Mouse (Mus musculus) kidney, postnatal 10 days (tissue): ENCODE results near the gene Terb1.

ENCODE experiments used
- DNase-seq: peaks from one replicate; pipeline ENCODE4 v3.0.0; 2021; ENCODE audit warnings: mixed read lengths

Gene Terb1

DNA sequence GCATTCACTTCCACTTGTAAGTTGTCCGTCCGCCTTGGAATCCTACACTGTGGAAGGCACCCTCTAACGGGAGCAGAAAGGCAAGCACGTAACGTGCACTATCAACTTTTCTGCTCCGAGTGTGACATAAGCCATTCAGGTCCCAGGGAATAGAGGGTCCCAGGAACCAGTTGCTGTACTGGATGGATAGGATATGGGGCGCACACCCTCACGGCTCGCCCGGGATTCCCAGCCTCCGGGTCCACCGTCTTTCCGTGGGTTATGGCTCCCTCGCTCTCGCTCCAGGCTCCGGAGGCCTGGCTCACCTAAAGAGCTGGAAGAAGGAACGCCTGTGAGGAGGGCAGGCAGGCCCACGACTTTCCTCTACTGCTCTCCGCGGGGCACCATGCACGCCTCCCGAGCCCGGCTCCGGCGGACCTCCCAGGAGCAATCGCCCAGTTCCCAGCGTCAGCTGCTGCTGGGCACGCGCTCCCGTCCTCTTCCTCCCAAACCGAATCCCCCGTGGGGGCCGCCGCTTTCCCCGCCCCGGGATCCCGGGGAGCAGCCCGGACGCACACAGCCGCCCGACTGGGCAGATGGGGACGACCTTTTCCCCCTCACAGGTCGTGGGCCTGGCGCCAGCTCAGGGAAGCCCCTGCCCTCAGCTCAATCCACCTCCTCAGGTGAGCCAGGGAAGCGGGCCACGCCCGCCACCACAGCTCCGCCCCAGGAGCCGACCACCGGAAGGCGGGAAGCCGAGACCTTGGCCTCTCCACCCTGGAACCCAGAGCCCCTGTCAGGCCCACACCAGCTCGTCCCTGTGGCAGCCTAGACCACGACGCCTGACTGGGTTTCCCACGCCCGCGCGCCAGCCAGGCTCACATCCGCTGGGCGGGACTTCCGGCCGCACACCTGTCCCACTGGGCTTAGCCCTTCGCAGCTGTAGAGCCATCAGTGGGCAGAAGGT, at the start of gene Terb1:
TSS of gene Terb1 (minus strand) at position 850 of the 946 bp plus-strand sequence.
- DNase-seq: peak; percentile 69

DNA sequence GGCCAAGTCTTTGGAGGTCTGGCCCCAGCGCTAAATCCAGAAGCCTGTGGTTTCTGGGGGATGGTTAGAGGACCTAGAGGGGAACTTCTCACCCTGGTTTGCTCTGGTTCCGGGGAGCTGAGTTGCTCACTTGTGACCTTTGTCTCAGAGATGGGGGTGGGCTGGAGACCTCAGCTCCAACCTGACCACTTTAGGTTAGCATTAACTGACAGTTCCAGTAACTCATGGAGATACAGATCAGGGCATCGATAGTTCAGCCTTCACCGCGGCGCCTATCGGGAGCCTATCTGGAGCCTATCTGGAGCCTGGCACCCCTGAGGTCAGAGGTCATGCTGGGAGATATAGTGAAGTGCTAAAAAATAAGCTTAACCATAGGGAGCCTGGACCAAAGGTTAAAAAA, 47.5 kb upstream of the Terb1 start:
- no peak for DNase-seq

DNA sequence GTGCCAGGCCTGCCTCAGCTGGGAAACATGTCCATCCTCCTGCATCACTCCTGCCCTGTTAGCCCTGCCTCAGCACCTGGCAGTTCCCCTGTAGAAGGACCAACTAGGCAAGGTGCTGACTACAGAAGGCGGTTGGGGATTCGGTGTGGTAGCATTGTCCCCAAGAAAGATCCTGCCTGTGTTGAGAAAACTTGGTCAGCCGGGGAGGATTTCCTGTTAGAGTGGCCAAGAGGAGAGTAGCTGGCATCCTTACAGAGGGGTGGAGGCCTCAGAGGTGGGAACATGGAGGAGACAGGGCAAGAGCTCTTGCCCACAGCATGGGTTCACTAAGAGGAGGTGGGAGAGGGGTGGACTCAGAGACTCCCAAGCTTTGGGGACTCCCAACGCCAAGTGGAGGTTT, 45.5 kb upstream of the Terb1 start:
- no peak for DNase-seq

DNA sequence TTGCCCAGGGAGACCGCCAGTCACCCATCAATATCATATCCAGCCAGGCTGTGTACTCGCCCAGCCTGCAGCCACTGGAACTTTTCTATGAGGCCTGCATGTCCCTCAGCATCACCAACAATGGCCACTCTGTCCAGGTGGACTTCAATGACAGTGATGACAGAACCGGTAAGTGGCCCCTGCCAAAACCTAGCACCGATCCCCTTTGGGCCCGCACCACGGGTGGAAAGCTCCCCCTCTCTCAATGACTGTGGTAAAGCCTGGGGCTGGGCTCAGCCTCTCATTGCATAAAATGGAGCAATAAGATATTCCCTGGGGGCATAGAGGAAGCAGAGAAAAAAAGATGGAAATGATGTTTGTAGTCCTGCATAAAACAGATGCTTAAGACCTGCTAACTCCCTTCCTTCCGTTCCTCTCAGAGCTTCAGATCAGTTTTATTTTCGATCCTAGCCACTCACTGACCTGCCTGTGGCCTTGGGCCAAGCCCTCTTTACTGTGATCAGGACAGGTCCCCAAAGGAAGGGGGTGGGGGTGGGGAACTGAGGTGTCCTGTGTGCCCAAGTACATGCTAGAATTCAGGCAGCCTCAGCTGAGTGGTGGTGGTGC, 33.8 kb upstream of the Terb1 start:
- DNase-seq: no peak

DNA sequence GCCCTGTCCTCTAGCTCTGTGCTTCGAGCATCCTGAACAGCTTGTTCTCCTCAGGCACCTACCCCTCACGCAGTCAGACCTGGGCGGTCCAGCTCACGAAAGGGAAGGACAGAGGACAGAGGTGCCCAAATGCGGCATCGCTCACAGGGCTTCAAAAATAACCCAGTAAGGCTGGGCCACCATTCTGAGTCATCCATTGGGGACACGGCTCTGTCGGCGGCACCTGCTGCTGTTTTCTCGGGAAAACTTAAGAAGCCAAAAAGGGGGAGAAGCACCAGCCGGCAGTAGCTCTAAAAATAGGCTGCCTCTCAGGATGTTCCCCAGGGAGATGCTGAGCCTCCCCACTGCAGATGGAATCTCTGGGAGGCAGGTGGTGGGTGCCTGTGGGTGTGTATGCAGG, 32.5 kb upstream of the Terb1 start:
- no peak for DNase-seq

DNA sequence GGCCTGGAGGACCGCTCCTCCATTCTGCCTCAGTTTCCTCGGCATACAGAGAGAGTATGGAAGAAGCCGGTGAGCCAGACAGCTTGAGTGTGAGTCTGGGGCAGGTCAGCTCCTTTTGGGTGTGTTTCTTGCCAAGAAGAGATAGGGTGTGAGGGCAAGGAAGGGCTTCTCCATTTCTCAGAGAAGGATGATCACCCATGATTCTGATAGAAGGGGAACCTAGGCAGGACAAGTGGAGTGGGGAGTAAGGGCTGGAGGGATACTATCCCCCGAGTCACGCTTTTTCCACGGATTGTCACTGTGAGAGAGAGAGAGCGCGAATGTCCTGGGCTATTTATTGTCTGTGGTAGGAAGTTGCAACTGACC, 31.8 kb upstream of the Terb1 start:
- DNase-seq: no peak

DNA sequence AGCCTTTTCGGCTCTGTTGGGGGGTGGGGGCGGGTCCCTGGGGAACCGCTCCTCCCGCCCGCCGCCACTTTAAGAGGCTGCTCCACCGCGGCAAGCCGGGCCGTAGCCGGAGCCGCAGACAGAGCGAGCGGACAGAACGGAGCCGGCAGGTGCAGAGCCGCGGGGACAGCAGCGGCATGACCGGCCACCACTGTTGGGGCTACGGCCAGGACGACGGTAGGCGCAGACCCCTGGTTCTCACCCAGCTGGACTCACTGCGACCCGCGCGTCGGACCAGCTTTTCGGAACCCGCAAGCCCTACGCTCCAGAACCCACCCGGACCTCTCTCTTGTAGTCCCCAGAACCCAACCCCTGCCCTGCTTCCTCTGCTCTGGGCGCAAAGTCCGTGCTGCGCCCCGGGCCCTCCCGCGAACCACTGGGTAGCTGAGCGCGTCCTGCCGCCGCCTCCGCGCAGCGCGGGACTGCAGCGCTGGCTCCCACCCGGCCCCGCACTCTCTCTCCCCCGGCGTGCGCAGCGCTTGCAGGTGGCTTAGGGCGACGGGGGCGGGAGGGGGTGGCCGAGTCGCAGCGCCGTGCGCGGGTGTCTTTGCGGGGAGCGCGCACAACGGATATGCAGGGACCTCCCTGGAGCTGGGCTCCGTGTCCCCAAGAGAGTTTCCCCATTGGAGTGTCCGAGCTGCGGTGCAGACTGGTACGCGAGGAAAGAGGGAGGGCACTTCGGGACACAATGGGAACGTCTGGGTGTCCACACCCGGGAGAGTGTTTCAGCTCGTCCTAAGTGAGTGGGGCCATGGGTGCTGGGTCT, 31.2 kb upstream of the Terb1 start:
- DNase-seq: peak; percentile 38

DNA sequence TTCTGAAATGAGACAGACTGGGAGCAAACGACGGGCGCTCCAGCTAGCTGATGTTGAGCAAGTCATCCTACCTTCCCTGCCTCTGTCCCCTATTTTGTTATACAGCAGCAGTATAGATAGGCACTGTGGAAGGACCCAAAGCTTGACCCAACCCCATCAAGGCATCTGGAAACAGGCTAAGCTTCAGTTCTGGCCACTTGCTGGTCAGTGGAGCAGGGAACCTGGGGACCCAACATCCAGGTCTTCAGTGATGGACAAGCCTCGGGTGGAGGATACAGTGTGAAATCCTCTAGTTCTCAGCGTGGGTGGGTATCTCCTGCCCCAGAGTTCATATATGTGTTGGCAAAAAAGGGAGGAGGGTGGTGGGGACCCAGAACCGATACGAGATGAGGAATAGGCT, 30.5 kb upstream of the Terb1 start:
- no peak for DNase-seq

DNA sequence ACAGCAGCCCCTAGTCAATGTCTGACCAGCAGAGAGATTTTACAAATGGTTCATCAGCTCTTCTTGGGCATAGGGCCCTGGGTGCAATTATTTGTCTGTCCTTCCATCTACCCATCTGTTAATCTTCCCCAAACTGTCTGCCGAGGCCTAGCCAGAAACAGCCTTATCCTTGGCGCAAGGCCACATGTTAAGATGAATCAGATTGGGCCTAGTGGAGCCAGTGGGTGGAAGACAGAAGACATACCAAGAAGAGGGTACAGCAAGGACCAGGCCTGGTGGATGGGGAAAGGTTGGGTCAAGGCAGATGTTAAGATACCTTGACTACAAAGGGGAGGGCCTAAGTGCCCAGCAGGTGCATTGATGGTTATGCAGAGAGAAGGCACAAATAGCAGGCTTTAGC, 29.9 kb upstream of the Terb1 start:
- no peak for DNase-seq

DNA sequence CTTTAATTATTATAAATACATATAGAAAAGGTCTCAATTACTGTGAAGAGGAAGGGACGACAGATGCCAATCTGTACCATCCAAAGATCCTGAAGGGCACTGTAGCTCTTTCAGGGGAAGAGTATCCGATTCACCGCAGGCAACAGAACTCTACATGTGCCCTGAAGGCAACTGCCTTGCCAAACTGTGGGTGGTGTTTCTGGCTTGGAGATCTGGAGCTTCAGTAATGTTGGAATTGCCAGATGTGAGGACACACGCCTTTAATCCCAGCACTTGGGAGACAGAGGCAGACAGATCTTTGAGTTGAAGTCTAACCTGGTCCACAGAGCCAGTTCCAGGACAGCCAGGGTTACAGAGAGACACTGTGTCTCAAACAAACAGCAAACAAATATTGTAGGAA, 29.2 kb upstream of the Terb1 start:
- no peak for DNase-seq

DNA sequence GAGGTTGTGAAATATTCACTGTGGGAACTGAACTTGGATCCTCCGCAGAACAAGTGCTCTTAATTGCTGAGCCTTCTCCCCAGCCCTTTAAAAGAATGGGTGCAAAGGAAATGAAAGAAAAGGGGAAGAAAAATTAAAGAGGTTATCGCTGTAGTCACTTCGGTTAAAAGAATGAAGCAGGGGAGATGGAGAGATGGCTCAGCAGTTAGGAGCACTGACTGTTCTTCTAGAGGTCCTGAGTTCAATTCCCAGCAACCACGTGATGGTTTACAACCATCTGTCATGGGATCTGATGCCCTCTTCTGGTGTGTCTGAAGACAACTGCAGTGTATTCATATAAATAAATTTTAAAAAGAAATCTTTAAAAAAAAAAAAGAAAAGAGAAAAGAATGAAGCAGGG, 26.3 kb upstream of the Terb1 start:
- no peak for DNase-seq

DNA sequence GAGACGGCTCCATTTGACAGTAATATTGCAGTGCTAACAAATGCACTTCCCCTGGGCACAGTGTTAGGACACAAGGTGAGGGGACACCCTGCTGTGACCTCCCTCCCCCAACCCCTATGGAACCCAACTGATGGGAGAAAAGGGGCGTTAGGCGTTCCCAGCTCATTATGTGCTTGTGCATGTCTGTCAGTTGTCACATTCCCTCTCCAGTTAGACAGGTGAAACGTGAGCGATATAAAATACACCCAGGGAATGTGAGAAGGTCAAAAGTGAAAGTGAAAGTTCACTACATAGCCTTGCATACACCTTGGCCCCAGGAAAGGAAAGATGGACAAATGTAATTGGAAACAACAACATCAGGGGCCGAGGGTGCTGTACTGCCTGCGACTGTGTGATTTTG, 25.7 kb upstream of the Terb1 start:
- DNase-seq: no peak

DNA sequence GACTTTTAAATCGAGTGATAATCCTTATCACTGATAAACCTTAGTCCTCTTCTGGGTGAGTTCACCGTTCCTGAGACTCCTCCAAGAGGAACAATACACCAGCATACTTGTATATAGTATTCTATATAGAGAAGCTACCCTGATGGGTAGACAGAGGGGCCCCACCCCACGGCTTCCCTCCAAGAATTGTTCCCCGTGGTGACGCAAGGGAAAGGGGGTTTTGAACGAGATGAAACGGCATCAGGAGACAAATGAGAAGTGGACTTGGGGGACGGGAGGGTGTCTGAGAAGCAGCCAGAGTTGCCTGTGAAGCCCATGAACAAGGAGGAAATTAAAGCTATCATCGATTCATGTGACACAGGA, 25.1 kb upstream of the Terb1 start:
- DNase-seq: peak; percentile 28

DNA sequence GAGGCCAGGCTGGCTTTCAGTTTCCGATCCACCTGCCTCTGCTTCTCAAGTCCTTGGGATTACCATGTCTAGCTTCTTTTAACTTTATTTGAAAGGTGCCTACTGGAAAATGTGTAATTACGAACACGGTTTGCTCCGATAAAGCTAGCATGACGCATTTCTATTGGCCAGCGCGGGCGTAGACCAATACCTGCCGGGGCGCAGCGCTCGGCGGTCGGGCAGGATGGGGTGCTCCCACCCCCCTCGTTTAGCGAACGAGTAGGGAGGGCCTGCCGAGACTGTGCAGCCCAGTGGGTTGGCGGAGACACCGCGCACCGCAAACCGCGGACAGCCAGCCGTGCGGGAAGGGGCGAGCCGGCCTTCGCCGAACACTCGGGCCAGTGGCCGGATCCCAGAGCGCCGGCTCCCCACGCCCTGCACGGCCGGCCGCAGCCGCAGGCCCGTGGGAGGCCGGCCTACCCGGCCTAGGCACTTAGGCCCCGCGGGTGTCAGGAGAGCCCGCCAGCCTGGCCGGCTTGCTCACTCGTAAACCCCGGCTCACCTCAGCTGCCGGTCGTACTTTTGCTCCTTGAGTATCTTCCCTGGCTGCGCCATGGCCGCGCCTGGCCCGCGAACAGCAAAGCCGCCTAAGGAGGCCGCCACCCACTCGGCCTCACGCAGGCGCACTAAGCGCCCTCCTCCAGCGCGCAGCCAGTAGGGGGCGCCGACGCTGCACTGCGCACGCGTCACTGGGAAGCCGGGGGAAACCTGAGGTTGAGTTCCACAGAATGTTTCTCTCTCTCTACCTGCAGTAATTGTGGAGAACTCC, 24.5 kb upstream of the Terb1 start, which contains the start of the genes Nae1 and Car7:
TSS of gene Nae1 (minus strand) at position 667 of the 808 bp plus-strand sequence.
TSS of gene Car7 (plus strand) at position 719 of the 808 bp plus-strand sequence.
- DNase-seq: peak; percentile 95

DNA sequence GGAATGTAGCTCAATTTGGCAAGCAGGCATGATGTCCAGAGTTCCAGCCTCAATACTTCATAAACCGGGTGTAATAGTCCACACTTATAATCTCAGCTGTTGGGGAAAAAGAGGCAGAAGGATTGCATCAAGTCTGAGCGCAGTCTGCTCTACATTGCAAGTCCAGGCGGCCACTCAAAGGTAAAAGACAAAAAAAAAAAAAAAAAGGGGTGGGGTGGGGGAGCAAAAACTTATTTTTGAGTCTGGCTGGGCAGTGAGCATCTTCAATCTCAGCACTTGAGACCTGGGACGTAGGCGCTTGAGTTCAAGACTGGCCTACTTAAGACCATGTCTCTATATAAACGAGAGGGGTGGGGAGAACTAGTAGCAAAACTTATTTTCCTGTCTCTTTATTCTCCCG, 23.8 kb upstream of the Terb1 start:
- no peak for DNase-seq

DNA sequence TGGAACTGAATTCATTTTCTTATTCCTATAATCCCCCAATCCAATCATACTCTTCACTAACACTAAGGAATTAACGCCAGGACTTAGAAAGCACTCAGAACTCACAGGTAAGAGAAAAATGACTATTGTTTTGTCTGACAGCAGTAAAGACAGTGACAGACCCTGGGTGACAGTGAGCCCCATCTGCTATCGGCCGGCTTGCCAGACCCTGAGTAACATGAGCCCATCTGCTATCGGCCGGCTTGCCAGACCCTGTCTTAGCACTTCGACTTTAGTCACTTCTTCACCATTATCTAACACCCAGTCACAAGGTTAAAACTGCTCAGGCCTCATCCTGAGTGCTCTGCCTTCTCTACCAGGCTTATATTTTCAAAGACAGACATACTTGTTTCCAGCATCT, 20.0 kb upstream of the Terb1 start:
- DNase-seq: no peak

DNA sequence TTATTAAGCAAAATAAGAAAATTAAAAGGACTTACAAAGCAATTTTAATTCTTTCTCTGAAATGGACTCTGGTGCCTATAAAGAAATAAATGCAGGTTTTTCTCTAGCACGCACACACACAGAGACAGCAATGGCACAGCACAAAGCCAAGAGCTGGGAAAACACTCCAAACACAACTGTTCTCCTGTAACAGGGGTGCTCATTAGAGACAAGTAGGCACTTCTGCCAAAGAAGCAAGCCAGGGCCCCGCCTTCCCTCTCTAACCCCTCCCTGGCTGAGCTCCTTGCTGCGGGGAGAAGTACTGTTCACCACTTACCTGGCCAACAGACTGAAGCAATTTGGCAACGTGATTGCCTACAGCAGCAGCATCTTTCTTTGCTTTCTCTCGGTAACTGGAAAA, 8.2 kb upstream of the Terb1 start:
- no peak for DNase-seq

DNA sequence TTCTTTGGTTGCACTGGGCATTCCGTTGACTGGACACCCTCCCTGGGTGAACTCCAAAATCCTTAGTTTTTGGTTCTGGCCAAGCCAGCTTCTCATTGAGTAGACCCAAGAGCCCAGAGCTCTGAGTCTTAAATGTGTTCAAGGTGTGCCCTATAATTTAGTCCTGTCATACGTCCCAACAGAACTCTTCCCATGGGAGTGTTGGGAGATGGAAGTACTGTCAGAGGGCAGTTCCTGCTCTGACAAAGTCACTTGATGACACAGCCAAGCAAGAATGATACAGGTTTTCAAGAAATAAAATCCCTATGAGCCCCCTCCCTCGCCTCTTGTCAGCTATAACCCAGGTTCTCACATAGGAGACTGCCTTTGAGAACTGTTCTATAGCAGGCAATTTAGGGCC, 424 bp upstream of the Terb1 start:
- no peak for DNase-seq

DNA sequence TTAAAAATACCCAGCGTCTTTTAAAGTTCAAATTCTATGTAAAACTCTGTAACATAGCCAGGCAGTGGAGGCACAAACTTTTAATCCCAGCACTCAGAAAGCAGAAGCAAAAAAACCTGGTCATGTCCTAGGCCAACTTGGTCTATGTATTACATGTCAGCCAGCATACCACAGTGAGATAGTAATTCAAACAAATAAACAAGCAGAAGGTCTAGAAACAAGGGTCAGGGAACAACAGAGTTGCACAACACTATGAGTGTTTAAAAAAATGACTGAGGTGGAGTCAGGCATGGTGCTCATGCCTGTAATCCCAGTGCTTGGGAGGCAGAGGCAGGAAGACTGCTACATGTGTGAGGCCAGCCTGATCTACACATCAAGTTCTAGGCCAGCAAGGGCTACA, 30.6 kb downstream of the Terb1 start:
- DNase-seq: no peak

DNA sequence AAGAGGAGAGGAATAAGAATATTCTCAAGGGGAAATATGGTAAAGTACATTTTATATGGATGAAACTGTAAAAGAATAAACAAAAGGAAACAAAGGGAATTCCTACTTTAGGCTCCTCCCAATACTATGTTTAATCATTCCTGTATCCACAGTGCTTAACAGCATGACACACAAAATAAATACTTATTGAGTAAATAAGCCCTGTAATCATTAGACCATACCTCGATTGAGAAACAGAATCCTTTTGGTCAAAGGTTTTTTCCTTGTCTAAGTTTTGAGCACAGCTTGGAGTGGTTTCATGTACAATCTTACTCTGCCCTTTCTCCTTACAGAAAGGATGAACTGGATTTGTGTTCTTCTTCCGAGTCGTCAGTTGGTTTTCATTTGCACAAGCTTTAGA, 37.2 kb downstream of the Terb1 start:
- no peak for DNase-seq

DNA sequence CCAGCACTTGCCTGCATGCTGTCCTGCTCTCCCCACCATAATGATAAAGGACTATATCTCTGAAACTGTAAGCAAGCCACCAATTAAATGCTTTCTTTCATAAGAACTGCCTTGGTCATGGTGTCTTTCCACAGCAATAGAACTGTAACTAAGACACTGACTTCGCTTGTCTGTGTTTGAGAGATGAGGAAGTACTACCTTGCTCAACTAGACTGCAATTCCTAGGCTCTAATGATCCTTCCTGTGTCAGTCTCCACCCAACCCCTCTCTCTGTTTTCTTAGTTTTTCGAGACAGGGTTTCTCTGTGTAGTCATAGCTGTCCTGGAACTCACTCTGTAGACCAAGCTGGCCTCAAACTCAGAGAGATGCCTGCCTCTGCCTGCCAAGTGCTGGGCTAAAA, 42.2 kb downstream of the Terb1 start:
- no peak for DNase-seq

DNA sequence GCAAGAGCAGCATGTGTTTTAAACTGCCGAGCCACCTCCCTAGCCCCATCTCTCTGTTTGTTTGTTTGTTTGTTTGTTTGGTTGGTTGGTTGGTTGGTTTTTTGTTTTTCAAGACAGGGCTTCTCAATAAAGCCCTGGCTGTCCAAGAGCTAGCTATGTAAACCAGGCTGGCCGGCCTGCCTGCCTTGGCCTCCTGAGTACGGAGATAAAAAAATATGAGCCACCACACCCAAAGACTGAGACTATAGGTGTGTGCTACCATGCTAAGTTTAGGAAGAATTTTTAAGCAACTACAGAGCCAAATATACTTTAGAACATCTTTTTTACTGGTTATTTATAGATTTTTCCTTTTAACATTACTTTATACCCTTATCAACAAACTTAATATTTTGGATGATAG, 57.5 kb downstream of the Terb1 start:
- DNase-seq: no peak

DNA sequence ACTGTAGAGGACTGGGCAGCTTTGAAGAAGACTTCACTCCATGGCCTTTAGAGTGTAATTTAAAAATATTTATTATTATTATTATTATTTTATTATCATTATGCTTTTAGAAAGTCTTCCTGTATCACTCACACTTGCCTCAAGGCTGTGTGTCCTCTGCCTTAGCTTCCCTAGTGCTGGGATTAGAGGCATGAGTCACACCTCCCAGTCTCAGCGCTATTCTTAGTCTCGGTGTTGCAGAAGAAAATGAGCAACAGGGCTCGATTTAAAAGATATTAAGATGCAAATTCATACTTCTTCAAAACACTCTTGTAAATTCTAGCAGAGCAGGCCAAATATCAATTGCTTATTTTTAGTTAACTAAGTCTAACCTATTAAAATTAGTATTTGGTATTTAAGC, 60.9 kb downstream of the Terb1 start:
- DNase-seq: no peak
